Mouse (Mus musculus) neural tube, embryonic 13.5 days (tissue): ENCODE measurements around the gene Mettl1. TPM values are rescaled to one million over a fixed set of nuclear protein-coding genes. Genes with fewer than 3 reads are reported as not detected.

Experiments
- ATAC-seq: fragments of 200-750 bp; cut with Nextera tagmentation; 2 replicates; pipeline ENCODE4 v1.8.0; 2017; ENCODE audit warnings: low read depth, mild to moderate bottlenecking, moderate TSS enrichment, moderate library complexity
- H3K27ac ChIP-seq: fragments of 300-500 bp; sonication (generic); replicated peaks from 2 replicates; pipeline ENCODE4 v1.5.1; 2015; ENCODE audit warnings: moderate library complexity, mild to moderate bottlenecking, inconsistent platforms
- H3K27me3 ChIP-seq: fragments of 300-500 bp; sonication (generic); 2 replicates; pipeline ENCODE4 v1.6.1; 2015; ENCODE audit warnings: mild to moderate bottlenecking, inconsistent platforms
- H3K36me3 ChIP-seq: fragments of 300-500 bp; sonication (generic); 2 replicates; pipeline ENCODE4 v1.6.1; 2015; ENCODE audit warnings: mild to moderate bottlenecking, inconsistent platforms
- H3K4me1 ChIP-seq: fragments of 300-500 bp; sonication (generic); replicated peaks from 2 replicates; pipeline ENCODE4 v1.6.1; 2015; ENCODE audit warnings: inconsistent platforms
- H3K4me2 ChIP-seq: fragments of 300-500 bp; sonication (generic); 2 replicates; pipeline ENCODE4 v1.6.1; 2015; ENCODE audit warnings: inconsistent platforms, mild to moderate bottlenecking, moderate library complexity
- H3K4me3 ChIP-seq: fragments of 300-500 bp; sonication (generic); 2 replicates; pipeline ENCODE4 v1.5.1; 2015; ENCODE audit warnings: mild to moderate bottlenecking, inconsistent platforms
- H3K9ac ChIP-seq: fragments of 300-500 bp; sonication (generic); 2 replicates; pipeline ENCODE4 v1.6.1; 2015; ENCODE audit warnings: moderate library complexity, mild to moderate bottlenecking, inconsistent platforms
- H3K9me3 ChIP-seq: fragments of 300-500 bp; sonication (generic); 2 replicates; pipeline ENCODE4 v1.6.1; 2016; ENCODE audit warnings: inconsistent platforms
- WGBS: fragments of 180-500 bp; shearing (Covaris S2); methylation state at CpG from one replicate; pipeline ENCODE4 v1.1.7; 2015; 5-methylcytosine and 5-hydroxymethylcytosine counted together
- polyA plus RNA-seq: library from polyadenylated mRNA; unstranded; fragments of >200 nt; fragmentation: Nextera tagmentation; extraction: Ambion mirVana; gene quantifications from 2 replicates; pipeline ENCODE4 v1.2.1, GENCODE M21; 2015

Gene Mettl1
- polyA plus RNA-seq, 1 experiment from 2014 or later = 22.5 TPM

DNA sequence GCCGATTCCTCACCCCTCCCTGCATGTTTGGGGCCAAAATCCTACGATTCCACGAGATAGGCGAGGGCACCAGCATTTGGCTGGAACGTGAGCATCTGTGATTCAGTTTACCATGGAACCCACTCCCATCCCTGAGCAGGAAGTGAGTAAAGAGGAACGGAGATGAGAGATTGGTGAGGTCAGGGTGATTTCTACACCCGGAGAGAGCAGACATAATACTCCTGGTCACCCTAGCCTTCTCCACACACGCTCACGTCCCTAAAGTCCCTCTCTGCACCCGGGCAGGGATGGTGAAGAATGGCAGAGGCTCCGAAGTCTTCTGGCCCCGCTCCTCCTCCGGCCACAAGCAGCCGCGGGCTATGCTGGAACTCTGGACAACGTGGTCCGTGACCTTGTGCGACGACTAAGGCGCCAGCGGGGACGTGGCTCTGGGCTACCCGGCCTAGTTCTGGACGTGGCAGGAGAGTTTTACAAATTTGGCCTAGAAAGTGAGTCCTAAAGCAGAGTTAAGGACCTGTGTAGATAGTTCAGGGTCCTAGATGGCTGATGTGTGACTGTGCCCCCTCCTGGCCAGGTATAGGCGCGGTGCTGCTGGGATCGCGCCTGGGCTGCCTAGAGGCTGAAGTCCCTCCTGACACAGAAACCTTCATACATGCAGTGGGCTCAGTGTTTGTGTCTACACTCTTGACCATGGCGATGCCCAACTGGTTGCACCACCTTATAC lies 8.3 kb downstream of the Mettl1 start:
- Histone ChIP-seq H3K36me3 (peaks cover 17% of the 10 kb centered on the region), H3K4me3 (no peak overlapping the region), H3K27me3 (peaks cover 66% of the 10 kb centered on the region), H3K9ac (no peak overlapping the region), H3K27ac (no peak overlapping the region), H3K4me1 (peaks cover 12% of the 10 kb centered on the region), H3K4me2 (no peak overlapping the region), H3K9me3 (no peaks in the 10 kb centered on the region)
- ATAC-seq = 0 out of 2 replicates have a peak, but pooled peaks have one; percentile 17
- WGBS = 2% methylated on average over 29 of the region's 29 CpGs

DNA sequence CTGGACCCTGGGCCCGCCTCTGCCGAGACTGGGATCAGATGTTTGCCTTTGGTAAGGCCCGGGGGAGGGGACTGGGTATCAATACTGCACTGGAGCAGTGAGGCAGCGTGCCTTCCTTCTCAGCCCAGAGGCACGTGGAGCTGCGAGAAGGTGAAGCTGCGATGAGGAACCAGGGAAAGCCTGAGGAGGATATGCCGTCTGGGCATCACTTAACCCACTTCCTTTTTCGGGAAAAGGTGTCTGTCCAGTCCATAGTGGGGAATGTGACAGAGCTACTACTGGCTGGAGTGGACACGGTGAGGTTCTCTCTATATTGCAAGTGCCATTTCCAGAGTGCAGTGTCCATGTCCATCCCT lies 8.9 kb downstream of the Mettl1 start:
- ATAC-seq = no peak
- peaks cover 66% of the 10 kb centered on the region for H3K27me3 ChIP-seq
- WGBS = 17% methylated on average over 10 of the region's 10 CpGs

DNA sequence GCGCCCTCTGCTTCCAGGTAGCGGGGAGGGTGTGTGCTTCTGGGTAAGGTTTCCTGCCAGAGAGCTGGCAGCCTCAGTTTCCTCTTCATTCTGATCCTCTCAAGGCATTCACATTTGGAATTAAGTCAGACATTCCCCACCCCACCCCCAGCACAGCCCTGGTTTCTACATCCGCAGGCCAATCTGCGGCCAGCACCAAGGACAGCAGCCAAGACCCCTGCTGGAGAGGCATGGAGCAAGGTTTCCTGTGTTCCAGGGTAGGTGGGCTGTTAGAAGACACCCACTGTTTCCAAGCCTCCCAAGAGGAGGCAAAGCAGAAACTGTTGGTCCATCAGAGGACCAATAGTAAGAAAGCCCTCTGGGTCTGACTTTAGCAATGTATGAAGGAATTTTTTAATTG lies 13.4 kb downstream of the Mettl1 start:
- H3K4me1 ChIP-seq = peaks cover 45% of the 10 kb centered on the region
- H3K9ac ChIP-seq = no peak overlapping the region
- no peak overlapping the region for H3K4me2 ChIP-seq
- no peaks in the 10 kb centered on the region for H3K9me3 ChIP-seq
- 72% methylated on average over 4 of the region's 4 CpGs for WGBS
- H3K27me3 ChIP-seq = peaks cover 38% of the 10 kb centered on the region
- no peak overlapping the region for H3K4me3 ChIP-seq
- H3K27ac ChIP-seq = no peak overlapping the region
- peaks cover 48% of the 10 kb centered on the region for H3K36me3 ChIP-seq
- no peak for ATAC-seq

More for the DNA sequence above, 8.9 kb downstream of the Mettl1 start:
- Histone ChIP-seq H3K4me3 (no peak overlapping the region), H3K4me2 (no peak overlapping the region), H3K36me3 (peaks cover 22% of the 10 kb centered on the region), H3K9ac (no peak overlapping the region), H3K4me1 (peaks cover 18% of the 10 kb centered on the region), H3K27ac (no peak overlapping the region), H3K9me3 (no peaks in the 10 kb centered on the region)

DNA sequence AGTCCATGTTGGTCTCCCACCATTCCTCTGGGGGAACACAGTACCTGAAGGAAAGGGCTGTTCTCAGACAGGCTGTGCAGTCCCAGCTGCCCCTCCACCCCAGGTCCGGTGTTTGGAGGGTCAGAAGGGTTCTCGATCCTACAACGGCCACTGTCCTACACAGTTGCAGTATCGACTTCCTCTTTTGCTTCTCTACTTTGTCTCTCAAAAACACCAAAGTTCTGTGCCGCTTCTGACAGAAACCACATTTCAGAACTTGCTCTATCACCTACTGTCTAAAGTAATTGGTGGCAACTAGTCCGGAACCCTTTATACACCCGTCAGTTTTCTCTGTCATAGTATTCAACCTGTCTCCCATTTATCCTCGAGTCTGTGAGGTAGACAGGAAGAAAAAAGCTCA lies 14.2 kb downstream of the Mettl1 start:
- no peak for ATAC-seq
- H3K36me3 ChIP-seq = peaks cover 48% of the 10 kb centered on the region
- peaks cover 47% of the 10 kb centered on the region for H3K4me1 ChIP-seq
- H3K9ac ChIP-seq = no peak overlapping the region
- 88% methylated on average over 8 of the region's 8 CpGs for WGBS
- H3K9me3 ChIP-seq = no peaks in the 10 kb centered on the region
- H3K27me3 ChIP-seq = peaks cover 31% of the 10 kb centered on the region
- H3K4me2 ChIP-seq = no peak overlapping the region
- no peak overlapping the region for H3K27ac ChIP-seq
- H3K4me3 ChIP-seq = no peak overlapping the region

DNA sequence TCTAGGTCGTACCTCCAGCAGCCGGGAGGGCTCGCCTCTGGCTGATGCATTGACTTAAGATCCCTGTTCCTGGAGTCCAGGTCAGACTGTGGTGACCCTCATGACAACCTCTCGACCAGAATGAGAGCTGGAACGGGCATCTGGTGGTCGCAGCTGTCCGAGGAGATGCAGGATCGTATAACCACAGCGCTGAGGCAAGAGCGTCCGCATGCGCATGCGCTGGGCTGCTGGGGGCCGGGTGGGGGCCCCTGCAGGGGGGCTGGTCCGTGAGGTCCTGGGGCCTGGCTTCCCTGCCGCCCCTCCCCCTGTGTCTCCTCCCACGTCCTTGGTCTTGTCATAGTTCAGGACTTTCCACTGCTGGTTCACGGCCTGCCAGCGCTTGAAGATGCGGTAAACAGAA lies 15.3 kb downstream of the Mettl1 start:
- 88% methylated on average over 20 of the region's 20 CpGs for WGBS
- Histone ChIP-seq H3K36me3 (peaks cover 48% of the 10 kb centered on the region), H3K9ac (no peak overlapping the region)

DNA sequence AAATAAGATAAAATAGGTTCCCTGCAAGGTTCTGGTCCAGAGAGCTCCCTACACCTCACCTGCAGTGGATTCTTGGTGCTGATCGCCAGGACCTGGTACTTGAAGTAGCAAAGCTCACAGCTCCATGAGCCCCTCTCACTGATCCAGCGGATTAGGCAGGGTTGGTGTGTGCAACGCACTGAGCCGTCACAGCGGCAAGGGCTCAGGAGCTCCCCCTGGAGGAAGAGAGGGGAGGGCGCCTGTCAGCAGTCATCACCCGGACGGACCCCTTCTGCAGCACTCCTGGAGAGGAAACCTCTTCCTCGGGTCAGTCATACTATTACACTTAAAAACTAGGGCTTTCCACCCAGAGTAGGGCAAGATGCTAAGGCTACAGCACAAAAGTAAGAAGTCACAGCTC lies 16.9 kb downstream of the Mettl1 start:
- no peak for ATAC-seq
- Histone ChIP-seq H3K4me1 (peaks cover 68% of the 10 kb centered on the region), H3K36me3 (peaks cover 45% of the 10 kb centered on the region), H3K27ac (0 out of 2 replicates have a peak overlapping the region, but pooled peaks have one; percentile 98), H3K4me3 (peak overlapping the region; percentile 90), H3K4me2 (peak overlapping the region; percentile 87), H3K9ac (peak overlapping the region; percentile 99), H3K9me3 (no peaks in the 10 kb centered on the region), H3K27me3 (0 out of 2 replicates have a peak, but pooled peaks cover 4% of the 10 kb centered on the region)
- WGBS = under 1% methylated on average over 9 of the region's 9 CpGs

More for the DNA sequence above, 15.3 kb downstream of the Mettl1 start:
- Histone ChIP-seq H3K4me2 (no peak overlapping the region), H3K4me1 (peaks cover 58% of the 10 kb centered on the region), H3K27ac (no peak overlapping the region), H3K9me3 (no peaks in the 10 kb centered on the region), H3K4me3 (no peak overlapping the region), H3K27me3 (peaks cover 20% of the 10 kb centered on the region)
- no peak for ATAC-seq

DNA sequence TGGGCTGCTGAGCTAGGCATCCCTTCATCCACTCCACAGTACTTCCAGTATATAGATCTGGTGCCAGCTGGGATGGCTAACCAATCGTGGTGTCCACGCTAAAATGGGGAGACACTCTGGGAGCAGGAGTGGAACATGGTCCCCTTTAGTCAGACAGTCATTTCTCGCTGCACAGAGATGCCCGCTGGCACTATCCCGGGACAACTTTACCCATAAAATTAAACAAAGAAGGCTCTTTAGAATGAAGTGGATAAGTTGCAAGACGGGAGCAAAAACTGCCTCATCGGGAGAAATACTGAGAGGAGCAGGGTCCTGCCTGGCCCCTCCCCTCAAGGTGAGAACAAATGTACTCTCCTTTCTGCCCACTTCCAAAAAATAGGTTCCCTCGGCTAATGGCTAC lies 17.5 kb downstream of the Mettl1 start:
- peak overlapping the region; percentile 98 for H3K27ac ChIP-seq

DNA sequence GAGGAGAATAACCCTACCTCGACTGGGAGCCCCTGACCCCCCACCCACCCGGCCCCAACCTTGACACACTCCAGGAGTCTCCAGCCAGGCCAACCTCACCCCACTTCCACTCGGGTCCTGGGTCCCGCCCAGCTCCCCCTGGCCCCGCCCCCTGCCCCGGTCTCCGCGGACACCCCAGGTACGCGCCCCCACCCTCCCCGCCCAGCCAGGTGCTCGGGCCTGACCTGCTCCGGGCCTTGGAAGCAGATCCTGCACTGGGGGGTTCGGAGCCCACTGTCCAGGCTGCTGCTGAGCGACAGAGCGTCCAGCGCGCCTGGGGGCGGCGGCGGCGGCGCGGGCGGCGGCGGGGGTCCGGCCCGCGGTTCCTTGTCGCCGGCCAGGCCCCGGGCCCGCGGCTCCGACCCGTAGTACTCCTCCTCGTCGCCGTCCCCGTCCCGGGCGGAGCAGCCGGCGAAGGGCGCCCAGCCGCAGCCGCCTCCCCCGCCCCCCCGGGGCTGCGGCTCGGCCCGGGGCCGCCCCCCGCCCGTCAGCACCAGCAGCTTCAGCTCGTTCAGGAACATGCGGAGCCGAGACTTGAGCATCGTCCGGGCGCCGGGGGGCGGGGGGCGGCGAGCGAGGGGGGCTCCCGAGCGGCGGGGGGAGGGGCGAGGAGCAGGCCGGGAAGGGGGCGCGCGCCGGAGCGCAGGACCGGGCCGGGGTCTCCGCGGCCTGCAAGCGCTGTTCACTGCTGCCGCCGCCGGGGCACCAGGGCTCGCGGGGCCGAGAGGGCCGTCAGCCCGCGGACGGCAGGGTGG lies 18.2 kb downstream of the Mettl1 start:
- H3K36me3 ChIP-seq = peaks cover 33% of the 10 kb centered on the region
- peak overlapping the region; percentile 87 for H3K4me2 ChIP-seq
- H3K27me3 ChIP-seq = no peaks in the 10 kb centered on the region
- H3K27ac ChIP-seq = peak overlapping the region; percentile 98
- peak overlapping the region; percentile 90 for H3K4me3 ChIP-seq
- under 1% methylated on average over 56 of the region's 92 CpGs for WGBS
- H3K9me3 ChIP-seq = no peaks in the 10 kb centered on the region
- ATAC-seq = no peak; the same call in 1 of the 2 replicates
- peaks cover 69% of the 10 kb centered on the region for H3K4me1 ChIP-seq
- H3K9ac ChIP-seq = peak overlapping the region; percentile 99

More for the DNA sequence above, 17.5 kb downstream of the Mettl1 start:
- Histone ChIP-seq H3K4me2 (peak overlapping the region; percentile 87), H3K4me3 (peak overlapping the region; percentile 90), H3K27me3 (0 out of 2 replicates have a peak, but pooled peaks cover under 1% of the 10 kb centered on the region), H3K4me1 (peaks cover 68% of the 10 kb centered on the region), H3K36me3 (peaks cover 40% of the 10 kb centered on the region), H3K9ac (peak overlapping the region; percentile 99), H3K9me3 (no peaks in the 10 kb centered on the region)
- no peak for ATAC-seq
- 4% methylated on average over 8 of the region's 8 CpGs for WGBS

DNA sequence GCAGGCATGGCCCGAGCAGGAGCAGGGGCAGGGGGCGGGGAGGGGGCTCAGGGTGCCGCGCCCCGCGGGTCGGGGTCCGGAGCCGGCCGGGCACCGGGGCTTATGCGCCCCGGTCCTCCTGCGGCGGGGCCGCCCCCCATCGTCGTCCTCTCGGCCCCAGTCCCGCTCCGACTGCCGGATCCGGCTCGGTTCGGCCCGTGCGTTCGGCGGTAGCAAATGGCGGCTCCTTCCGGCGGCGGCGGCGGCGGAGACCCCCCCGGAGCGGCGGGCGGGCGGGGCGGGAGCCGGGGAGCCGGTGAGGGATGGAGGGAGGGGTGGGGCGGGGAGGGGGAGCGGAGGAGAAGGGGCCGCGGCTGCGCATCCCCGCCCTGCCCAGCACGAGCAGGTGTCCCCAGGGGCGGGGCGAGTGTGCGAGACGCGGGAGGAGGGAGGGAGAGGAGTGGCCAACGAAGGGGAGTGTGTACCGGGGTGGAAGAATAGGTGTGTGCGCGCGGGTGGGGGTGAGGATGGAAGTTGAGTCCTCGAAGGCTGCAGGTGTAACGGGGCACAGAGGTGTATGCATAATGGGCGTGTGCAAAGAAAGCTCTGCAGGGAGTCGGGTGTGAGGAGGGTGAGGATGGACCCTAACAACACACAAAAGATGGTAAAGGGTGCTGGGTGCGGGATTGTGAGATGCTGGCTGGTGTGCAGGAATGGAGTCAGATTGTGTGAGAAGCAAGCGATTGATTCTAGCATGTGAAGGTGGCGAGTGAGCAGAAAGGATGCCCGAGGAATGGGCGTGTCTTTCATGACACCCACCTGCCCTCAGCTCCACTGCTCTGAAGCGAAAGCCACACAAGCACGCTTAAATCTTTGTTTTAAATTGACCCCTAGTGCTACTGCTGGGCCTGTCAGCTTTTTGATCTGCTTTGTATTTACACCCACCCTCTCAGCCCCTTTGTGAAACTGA lies 19.0 kb downstream of the Mettl1 start, which contains the start of gene March9:
March9 (minus strand) TSS at position 217 of the 949 bp plus-strand sequence.
- WGBS = under 1% methylated on average over 27 of the region's 72 CpGs
- H3K4me1 ChIP-seq = peaks cover 69% of the 10 kb centered on the region
- peak within 1 kb of the TSS; percentile 90 for H3K4me3 ChIP-seq
- no peaks in the 10 kb centered on the region for H3K9me3 ChIP-seq
- no peaks in the 10 kb centered on the region for H3K27me3 ChIP-seq
- H3K27ac ChIP-seq = peak within 1 kb of the TSS; percentile 98
- H3K4me2 ChIP-seq = peak within 1 kb of the TSS; percentile 87
- peak; percentile 37 for ATAC-seq
- H3K36me3 ChIP-seq = peaks cover 31% of the 10 kb centered on the region
- H3K9ac ChIP-seq = peak within 1 kb of the TSS; percentile 99

DNA sequence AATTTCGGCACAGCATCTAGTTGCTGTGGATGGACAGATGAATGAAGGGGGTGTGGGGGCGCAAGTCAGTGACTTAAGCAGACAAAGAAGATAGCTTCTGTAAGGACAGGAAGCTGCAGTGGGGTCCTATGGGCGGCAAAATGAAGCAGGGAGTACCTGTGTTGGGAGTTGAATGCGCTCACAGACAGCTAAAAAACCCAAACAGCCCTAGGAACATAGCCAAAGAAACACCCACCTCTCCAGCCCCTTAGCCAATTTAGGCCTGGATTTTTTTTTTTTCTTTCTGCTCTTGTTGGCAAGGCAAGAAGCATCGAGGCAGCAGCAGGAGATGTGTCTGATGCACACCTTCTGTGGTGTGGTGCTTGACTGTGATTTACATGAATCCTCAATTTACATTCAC lies 19.9 kb downstream of the Mettl1 start:
- 24% methylated on average over 5 of the region's 5 CpGs for WGBS
- Histone ChIP-seq H3K36me3 (peaks cover 31% of the 10 kb centered on the region), H3K9me3 (no peaks in the 10 kb centered on the region), H3K4me1 (peaks cover 69% of the 10 kb centered on the region), H3K4me2 (peak overlapping the region; percentile 87), H3K27me3 (no peaks in the 10 kb centered on the region), H3K4me3 (peak overlapping the region; percentile 90), H3K9ac (peak overlapping the region; percentile 99), H3K27ac (peak overlapping the region; percentile 98)
- no peak for ATAC-seq

DNA sequence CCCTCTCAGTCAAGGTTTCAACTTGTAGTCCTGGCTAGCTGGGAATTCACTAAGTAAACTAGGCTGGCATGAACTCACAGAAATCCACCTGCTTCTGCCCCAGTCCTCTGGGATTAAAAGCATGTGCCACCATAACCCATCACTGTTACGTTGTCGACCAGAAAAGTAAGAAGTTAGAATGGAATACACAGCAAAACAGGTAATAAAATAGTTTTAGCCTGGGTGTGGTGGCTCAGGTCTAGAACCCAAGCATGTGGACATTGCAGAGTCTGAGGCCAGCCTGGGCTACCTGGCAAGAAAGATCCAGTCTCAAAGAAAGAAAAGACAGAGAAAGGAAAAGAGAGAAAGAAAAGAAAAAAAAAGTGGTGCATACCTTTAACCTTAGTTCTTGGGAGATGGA lies 20.3 kb downstream of the Mettl1 start:
- WGBS = 77% methylated on average over 2 of the region's 2 CpGs
- H3K4me3 ChIP-seq = peak overlapping the region; percentile 90
- H3K4me1 ChIP-seq = peaks cover 68% of the 10 kb centered on the region
- peak overlapping the region; percentile 87 for H3K4me2 ChIP-seq
- no peak for ATAC-seq
- peaks cover 31% of the 10 kb centered on the region for H3K36me3 ChIP-seq
- H3K9ac ChIP-seq = peak overlapping the region; percentile 99
- H3K27me3 ChIP-seq = no peaks in the 10 kb centered on the region
- H3K27ac ChIP-seq = peak overlapping the region; percentile 98
- H3K9me3 ChIP-seq = no peaks in the 10 kb centered on the region
